Mouse (Mus musculus): ENCODE results near the gene Rad54l. TPM values are rescaled to one million over a fixed set of nuclear protein-coding genes. Genes with fewer than 3 reads are reported as not detected.

The Rad54l gene
- 7.9 and 9.3 TPM in 2 replicates for polyA plus RNA-seq (2015; fragmentation: Nextera tagmentation; extraction: Ambion mirVana)

GRCm38 (mm10) chr4:116123602-116124519 is at the start of gene Rad54l, which contains the start of gene Pomgnt1:
TSS of gene Rad54l (minus strand) at chr4:116123690.
TSS of gene Pomgnt1 (plus strand) at chr4:116123840.
- H3K27me3 ChIP-seq (replicated peaks), result no peaks in the 10 kb centered on the region
- ATAC-seq (replicated peaks), result peak; percentile 98
- no peaks in the 10 kb centered on the region for H3K9me3 ChIP-seq
- peak within 1 kb of the TSS; percentile 54 for H3K27ac ChIP-seq
- peaks cover 20% of the 10 kb centered on the region for H3K4me1 ChIP-seq
- H3K4me2 ChIP-seq, result peak within 1 kb of the TSS; percentile 76
- H3K36me3 ChIP-seq (replicated peaks), result no peaks in the 10 kb centered on the region
- 5% methylated on average over 24 of the region's 24 CpGs for WGBS
- H3K4me3 ChIP-seq, result peak within 1 kb of the TSS; percentile 57
- peak within 1 kb of the TSS; percentile 53 for H3K9ac ChIP-seq

GRCm38 (mm10) chr4:116173072-116173471 is 49.6 kb upstream of the Rad54l start, which contains the start of the genes 1700042G07Rik and Gm49337:
TSS of gene 1700042G07Rik (plus strand) at chr4:116173372.
TSS of gene Gm49337 (plus strand) at chr4:116173384.
- 87% methylated on average over 6 of the region's 6 CpGs for WGBS

GRCm38 (mm10) chr4:116169353-116169672 is 45.8 kb upstream of the Rad54l start:
- no peak overlapping the region for H3K4me3 ChIP-seq
- no peak overlapping the region for H3K9ac ChIP-seq
- H3K9me3 ChIP-seq, result no peaks in the 10 kb centered on the region
- no peaks in the 10 kb centered on the region for H3K27me3 ChIP-seq (replicated peaks)
- H3K27ac ChIP-seq, result no peak overlapping the region
- no peaks in the 10 kb centered on the region for H3K36me3 ChIP-seq (replicated peaks)
- H3K4me2 ChIP-seq, result no peak overlapping the region
- 65% methylated on average over 3 of the region's 3 CpGs for WGBS
- peak; percentile 35; the same call in 1 of the 2 replicates for ATAC-seq (replicated peaks)
- no peaks in the 10 kb centered on the region for H3K4me1 ChIP-seq

More at GRCm38 (mm10) chr4:116173072-116173471, 49.6 kb upstream of the Rad54l start, which contains the start of the genes 1700042G07Rik and Gm49337:
- Histone ChIP-seq H3K4me1 (peaks cover 18% of the 10 kb centered on the region), H3K27me3 (replicated peaks) (no peaks in the 10 kb centered on the region), H3K36me3 (replicated peaks) (no peaks in the 10 kb centered on the region), H3K27ac (no peak within 1 kb of the TSS), H3K9ac (no peak within 1 kb of the TSS), H3K4me2 (no peak within 1 kb of the TSS), H3K9me3 (no peaks in the 10 kb centered on the region), H3K4me3 (no peak within 1 kb of the TSS)
- ATAC-seq (replicated peaks), result no peak

GRCm38 (mm10) chr4:116168617-116169352 is 45.3 kb upstream of the Rad54l start:
- 75% methylated on average over 8 of the region's 8 CpGs for WGBS

GRCm38 (mm10) chr4:116167404-116167803 is 43.9 kb upstream of the Rad54l start, which contains the start of gene Tspan1:
TSS of gene Tspan1 (minus strand) at chr4:116167601.
- 42% methylated on average over 7 of the region's 7 CpGs for WGBS

More at GRCm38 (mm10) chr4:116168617-116169352, 45.3 kb upstream of the Rad54l start:
- Histone ChIP-seq H3K27ac (no peak overlapping the region), H3K4me1 (no peaks in the 10 kb centered on the region), H3K4me3 (no peak overlapping the region), H3K4me2 (no peak overlapping the region), H3K36me3 (replicated peaks) (no peaks in the 10 kb centered on the region), H3K9me3 (no peaks in the 10 kb centered on the region), H3K27me3 (replicated peaks) (no peaks in the 10 kb centered on the region), H3K9ac (no peak overlapping the region)
- peak; percentile 75; the same call in 1 of the 2 replicates for ATAC-seq (replicated peaks)

GRCm38 (mm10) chr4:116165708-116166407 is 42.4 kb upstream of the Rad54l start:
- Histone ChIP-seq H3K9me3 (no peaks in the 10 kb centered on the region), H3K9ac (no peak overlapping the region), H3K4me2 (no peak overlapping the region), H3K36me3 (replicated peaks) (no peaks in the 10 kb centered on the region), H3K27ac (no peak overlapping the region), H3K4me1 (no peaks in the 10 kb centered on the region), H3K4me3 (no peak overlapping the region), H3K27me3 (replicated peaks) (no peaks in the 10 kb centered on the region)
- no peak for ATAC-seq (replicated peaks)
- WGBS, result 83% methylated on average over 8 of the region's 8 CpGs

More at GRCm38 (mm10) chr4:116167404-116167803, 43.9 kb upstream of the Rad54l start, which contains the start of gene Tspan1:
- no peak within 1 kb of the TSS for H3K27ac ChIP-seq
- no peak within 1 kb of the TSS for H3K4me3 ChIP-seq
- no peak within 1 kb of the TSS for H3K9ac ChIP-seq
- H3K4me2 ChIP-seq, result no peak within 1 kb of the TSS
- no peak for ATAC-seq (replicated peaks)
- H3K36me3 ChIP-seq (replicated peaks), result no peaks in the 10 kb centered on the region
- no peaks in the 10 kb centered on the region for H3K9me3 ChIP-seq
- H3K27me3 ChIP-seq (replicated peaks), result no peaks in the 10 kb centered on the region
- no peaks in the 10 kb centered on the region for H3K4me1 ChIP-seq

- Histone ChIP-seq H3K4me1 (no peaks in the 10 kb centered on the region), H3K27me3 (replicated peaks) (no peaks in the 10 kb centered on the region), H3K9ac (no peak overlapping the region), H3K4me2 (no peak overlapping the region), H3K9me3 (no peaks in the 10 kb centered on the region), H3K27ac (no peak overlapping the region), H3K4me3 (no peak overlapping the region), H3K36me3 (replicated peaks) (0 out of 2 replicates have a peak, but pooled peaks cover 2% of the 10 kb centered on the region)
- WGBS, result 94% methylated on average over 2 of the region's 2 CpGs
- ATAC-seq (replicated peaks), result no peak
Measured at GRCm38 (mm10) chr4:116164759-116165554, 41.5 kb upstream of the Rad54l start.

- no peaks in the 10 kb centered on the region for H3K4me1 ChIP-seq
- no peak overlapping the region for H3K4me2 ChIP-seq
- ATAC-seq (replicated peaks), result no peak
- no peak overlapping the region for H3K4me3 ChIP-seq
- WGBS, result 84% methylated on average over 4 of the region's 4 CpGs
- no peak overlapping the region for H3K27ac ChIP-seq
- H3K9me3 ChIP-seq, result no peaks in the 10 kb centered on the region
- peaks cover 12% of the 10 kb centered on the region; the same call in 1 of the 2 replicates for H3K36me3 ChIP-seq (replicated peaks)
- H3K9ac ChIP-seq, result no peak overlapping the region
- no peaks in the 10 kb centered on the region for H3K27me3 ChIP-seq (replicated peaks)
Measured at GRCm38 (mm10) chr4:116162142-116162541, 38.7 kb upstream of the Rad54l start.

GRCm38 (mm10) chr4:116160769-116161168 is 37.3 kb upstream of the Rad54l start:
- no peak overlapping the region for H3K9ac ChIP-seq
- no peak for ATAC-seq (replicated peaks)
- no peaks in the 10 kb centered on the region for H3K27me3 ChIP-seq (replicated peaks)
- H3K36me3 ChIP-seq (replicated peaks), result peaks cover 24% of the 10 kb centered on the region
- no peak overlapping the region for H3K27ac ChIP-seq
- H3K9me3 ChIP-seq, result no peaks in the 10 kb centered on the region
- H3K4me3 ChIP-seq, result no peak overlapping the region
- H3K4me2 ChIP-seq, result no peak overlapping the region
- WGBS, result 93% methylated on average over 3 of the region's 3 CpGs
- no peaks in the 10 kb centered on the region for H3K4me1 ChIP-seq

GRCm38 (mm10) chr4:116159912-116160311 is 36.4 kb upstream of the Rad54l start:
- Histone ChIP-seq H3K36me3 (replicated peaks) (peaks cover 33% of the 10 kb centered on the region), H3K4me3 (no peak overlapping the region), H3K4me1 (no peaks in the 10 kb centered on the region), H3K9me3 (no peaks in the 10 kb centered on the region), H3K27me3 (replicated peaks) (no peaks in the 10 kb centered on the region), H3K4me2 (no peak overlapping the region), H3K27ac (0 out of 2 replicates have a peak overlapping the region, but pooled peaks have one; percentile 29), H3K9ac (no peak overlapping the region)
- 71% methylated on average over 3 of the region's 3 CpGs for WGBS
- ATAC-seq (replicated peaks), result peak; percentile 61

- Histone ChIP-seq H3K4me3 (no peak overlapping the region), H3K27ac (no peak overlapping the region), H3K36me3 (replicated peaks) (peaks cover 49% of the 10 kb centered on the region), H3K4me2 (no peak overlapping the region), H3K4me1 (no peaks in the 10 kb centered on the region), H3K9me3 (no peaks in the 10 kb centered on the region), H3K9ac (no peak overlapping the region), H3K27me3 (replicated peaks) (no peaks in the 10 kb centered on the region)
- WGBS, result 96% methylated on average over 2 of the region's 2 CpGs
- no peak for ATAC-seq (replicated peaks)
Measured at GRCm38 (mm10) chr4:116157882-116158281, 34.4 kb upstream of the Rad54l start.
